Mouse (Mus musculus) liver, embryonic 12.5 days (tissue): ENCODE data around the gene Tlnrd1. TPM values are rescaled to one million over a fixed set of nuclear protein-coding genes. Genes with fewer than 3 reads are reported as not detected.

Experiments
- polyA plus RNA-seq: library from polyadenylated mRNA; unstranded; fragments of >200 nt; fragmentation: Nextera tagmentation; extraction: Ambion mirVana; gene quantifications from 2 replicates; pipeline ENCODE4 v1.2.1, GENCODE M21; 2016

The Tlnrd1 gene
- polyA plus RNA-seq, 1 experiment from 2014 or later = 21.7 TPM

Other genes starting within 250 kb of the Tlnrd1 start
- gene Il16, start 138.6 kb downstream of the Tlnrd1 start, polyA plus RNA-seq = 4.7 and 5.2 TPM in 2 replicates
- not detected in 2 replicates for gene Cfap161, start 89.4 kb downstream of the Tlnrd1 start, polyA plus RNA-seq
- 71.4 and 76.5 TPM in 2 replicates for gene Mesd, start 161 bp upstream of the Tlnrd1 start, polyA plus RNA-seq
- 0.05 and 0.13 TPM in 2 replicates for gene Cemip, start 202.2 kb upstream of the Tlnrd1 start, polyA plus RNA-seq